Mouse (Mus musculus): ENCODE data around the gene Cnst. TPM values are rescaled to one million over a fixed set of nuclear protein-coding genes. Genes with fewer than 3 reads are reported as not detected.

Cnst gene
- polyA plus RNA-seq, 2 experiments, result 14.6 to 18.2 TPM

GRCm38 (mm10) chr1:179606004-179606723 lies 60.0 kb downstream of the Cnst start:
- H3K9ac ChIP-seq (ENCODE audit: low read depth, low read length, severe bottlenecking), result no peak overlapping the region
- WGBS, result 79% methylated on average over 9 of the region's 9 CpGs

GRCm38 (mm10) chr1:179608521-179608920 lies 62.4 kb downstream of the Cnst start:
- Histone ChIP-seq H3K9me3 (ENCODE audit: control insufficient read depth, low read length) (no peaks in the 10 kb centered on the region), H3K4me2 (replicated peaks; ENCODE audit: low read depth, low read length, severe bottlenecking) (no peak overlapping the region), H3K27ac (replicated peaks; ENCODE audit: low read depth, low read length) (no peak overlapping the region), H3K27me3 (ENCODE audit: control insufficient read depth, insufficient read depth, low read length) (no peaks in the 10 kb centered on the region), H3K4me1 (ENCODE audit: control insufficient read depth, insufficient read depth, low read length) (peaks cover 14% of the 10 kb centered on the region), H3K4me3 (replicated peaks; ENCODE audit: low read length) (no peak overlapping the region), H3K9ac (ENCODE audit: low read depth, low read length, severe bottlenecking) (no peak overlapping the region), H3K36me3 (ENCODE audit: control insufficient read depth, insufficient read depth, low read length) (peaks cover 11% of the 10 kb centered on the region)
- no peak for DNase-seq (ENCODE audit: low spot score)
- 92% methylated on average over 8 of the region's 8 CpGs for WGBS
- no peak for TF ChIP-seq POLR2A (IDR thresholded peaks at IDR 0.05; ENCODE audit: borderline replicate concordance, extremely low read depth, insufficient read depth, insufficient read length)
- ATAC-seq (ENCODE audit: low FRiP score, low read depth), result no peak

More at GRCm38 (mm10) chr1:179606004-179606723, 60.0 kb downstream of the Cnst start:
- no peak for DNase-seq (ENCODE audit: low spot score)
- no peak for ATAC-seq (ENCODE audit: low FRiP score, low read depth)
- Histone ChIP-seq H3K4me2 (replicated peaks; ENCODE audit: low read depth, low read length, severe bottlenecking) (no peak overlapping the region), H3K27me3 (ENCODE audit: control insufficient read depth, insufficient read depth, low read length) (no peaks in the 10 kb centered on the region), H3K4me3 (replicated peaks; ENCODE audit: low read length) (no peak overlapping the region), H3K9me3 (ENCODE audit: control insufficient read depth, low read length) (no peaks in the 10 kb centered on the region), H3K27ac (replicated peaks; ENCODE audit: low read depth, low read length) (no peak overlapping the region), H3K36me3 (ENCODE audit: control insufficient read depth, insufficient read depth, low read length) (peaks cover 11% of the 10 kb centered on the region), H3K4me1 (ENCODE audit: control insufficient read depth, insufficient read depth, low read length) (no peaks in the 10 kb centered on the region)
- TF ChIP-seq POLR2A (IDR thresholded peaks at IDR 0.05; ENCODE audit: borderline replicate concordance, extremely low read depth, insufficient read depth, insufficient read length), result no peak

GRCm38 (mm10) chr1:179609724-179610505 lies 63.7 kb downstream of the Cnst start:
- H3K4me2 ChIP-seq (replicated peaks; ENCODE audit: low read depth, low read length, severe bottlenecking), result no peak overlapping the region
- no peak overlapping the region for H3K27ac ChIP-seq (replicated peaks; ENCODE audit: low read depth, low read length)
- peaks cover 11% of the 10 kb centered on the region for H3K36me3 ChIP-seq (ENCODE audit: control insufficient read depth, insufficient read depth, low read length)
- no peak for ATAC-seq (ENCODE audit: low FRiP score, low read depth)
- H3K9me3 ChIP-seq (ENCODE audit: control insufficient read depth, low read length), result no peaks in the 10 kb centered on the region
- no peak overlapping the region for H3K9ac ChIP-seq (ENCODE audit: low read depth, low read length, severe bottlenecking)
- DNase-seq (ENCODE audit: low spot score), result no peak
- no peaks in the 10 kb centered on the region for H3K27me3 ChIP-seq (ENCODE audit: control insufficient read depth, insufficient read depth, low read length)
- peaks cover 14% of the 10 kb centered on the region for H3K4me1 ChIP-seq (ENCODE audit: control insufficient read depth, insufficient read depth, low read length)
- 68% methylated on average over 24 of the region's 26 CpGs for WGBS
- no peak for TF ChIP-seq POLR2A (IDR thresholded peaks at IDR 0.05; ENCODE audit: borderline replicate concordance, extremely low read depth, insufficient read depth, insufficient read length)
- no peak overlapping the region for H3K4me3 ChIP-seq (replicated peaks; ENCODE audit: low read length)

GRCm38 (mm10) chr1:179611182-179611581 lies 65.0 kb downstream of the Cnst start:
- peaks cover 14% of the 10 kb centered on the region for H3K4me1 ChIP-seq (ENCODE audit: control insufficient read depth, insufficient read depth, low read length)
- no peak overlapping the region for H3K9ac ChIP-seq (ENCODE audit: low read depth, low read length, severe bottlenecking)
- no peaks in the 10 kb centered on the region for H3K27me3 ChIP-seq (ENCODE audit: control insufficient read depth, insufficient read depth, low read length)
- H3K36me3 ChIP-seq (ENCODE audit: control insufficient read depth, insufficient read depth, low read length), result peaks cover 11% of the 10 kb centered on the region
- TF ChIP-seq POLR2A (IDR thresholded peaks at IDR 0.05; ENCODE audit: borderline replicate concordance, extremely low read depth, insufficient read depth, insufficient read length), result no peak
- DNase-seq (ENCODE audit: low spot score) (no peak), ATAC-seq (ENCODE audit: low FRiP score, low read depth) (no peak)
- no peak overlapping the region for H3K27ac ChIP-seq (replicated peaks; ENCODE audit: low read depth, low read length)
- H3K4me3 ChIP-seq (replicated peaks; ENCODE audit: low read length), result no peak overlapping the region
- 55% methylated on average over 5 of the region's 5 CpGs for WGBS
- no peaks in the 10 kb centered on the region for H3K9me3 ChIP-seq (ENCODE audit: control insufficient read depth, low read length)
- H3K4me2 ChIP-seq (replicated peaks; ENCODE audit: low read depth, low read length, severe bottlenecking), result no peak overlapping the region

- ATAC-seq (ENCODE audit: low FRiP score, low read depth) (peak; percentile 62; the same call in 1 of the 2 replicates), DNase-seq (ENCODE audit: low spot score) (peak; percentile 50)
- Histone ChIP-seq H3K27me3 (ENCODE audit: control insufficient read depth, insufficient read depth, low read length) (no peaks in the 10 kb centered on the region), H3K4me3 (replicated peaks; ENCODE audit: low read length) (no peak overlapping the region), H3K9me3 (ENCODE audit: control insufficient read depth, low read length) (no peaks in the 10 kb centered on the region), H3K4me1 (ENCODE audit: control insufficient read depth, insufficient read depth, low read length) (peaks cover 14% of the 10 kb centered on the region), H3K4me2 (replicated peaks; ENCODE audit: low read depth, low read length, severe bottlenecking) (no peak overlapping the region), H3K27ac (replicated peaks; ENCODE audit: low read depth, low read length) (0 out of 2 replicates have a peak overlapping the region, but pooled peaks have one; percentile 26), H3K36me3 (ENCODE audit: control insufficient read depth, insufficient read depth, low read length) (peaks cover 11% of the 10 kb centered on the region), H3K9ac (ENCODE audit: low read depth, low read length, severe bottlenecking) (no peak overlapping the region)
- WGBS, result 32% methylated on average over 6 of the region's 6 CpGs
- no peak for TF ChIP-seq POLR2A (IDR thresholded peaks at IDR 0.05; ENCODE audit: borderline replicate concordance, extremely low read depth, insufficient read depth, insufficient read length)
These were observed 66.2 kb downstream of the Cnst start for GRCm38 (mm10) chr1:179612418-179612817.

All from limb, embryonic 14.5 days (tissue).